In genomic region chr15:32247281-32247680, GRCm38 (mm10) we compare ENCODE assay signal across 13 mouse cellular contexts. TPM values are rescaled to one million over a fixed set of nuclear protein-coding genes. Genes with fewer than 3 reads are reported as not detected.
DNase-seq lines count a peak whose midpoint lies in the region; ATAC-seq and TF ChIP-seq lines count a peak whose summit lies in the region.
"Had no signal": no experiment of that assay in that cellular context is flagged by ENCODE, and none has a peak within 500 bp of the region (broad histone marks: within the 10 kb centered on the region; RNA-seq: fewer than 3 reads in every experiment).

No protein-coding gene starts in this region.

- no peaks in the 10 kb centered on the region for H3K27me3 ChIP-seq in kidney, embryonic 16.5 days (ENCODE audit: insufficient read depth, low read length)
- no peaks in the 10 kb centered on the region for H3K27me3 ChIP-seq in embryonic facial prominence, embryonic 13.5 days
- H3K27me3 ChIP-seq in hindbrain, embryonic 13.5 days = peaks cover 11% of the 10 kb centered on the region; the same call in 1 of the 2 replicates
- H3K27me3 ChIP-seq in midbrain, postnatal 0 days (ENCODE audit: insufficient read depth, low read length) = no peaks in the 10 kb centered on the region; the same call in 1 of the 2 replicates

- H3K27ac ChIP-seq in kidney, embryonic 16.5 days (ENCODE audit: low read length) = no peak overlapping the region
- H3K27ac ChIP-seq in embryonic facial prominence, embryonic 13.5 days = no peak overlapping the region
- no peak overlapping the region for H3K27ac ChIP-seq in hindbrain, embryonic 13.5 days
- no peak overlapping the region for H3K27ac ChIP-seq in midbrain, postnatal 0 days (ENCODE audit: low read depth, low read length)
- H3K27ac ChIP-seq: macrophage had no signal

- no peak overlapping the region; the same call in 1 of the 2 replicates for H3K9ac ChIP-seq in kidney, embryonic 16.5 days (replicated peaks; ENCODE audit: low read length)
- peak overlapping the region; percentile 81; the same call in 1 of the 2 replicates for H3K9ac ChIP-seq in embryonic facial prominence, embryonic 13.5 days
- no peak overlapping the region for H3K9ac ChIP-seq in hindbrain, embryonic 13.5 days
- no peak overlapping the region for H3K9ac ChIP-seq in midbrain, postnatal 0 days (replicated peaks; ENCODE audit: low read length, poor library complexity, severe bottlenecking)

- H3K36me3 ChIP-seq in kidney, embryonic 16.5 days (ENCODE audit: insufficient read depth, low read length) = no peaks in the 10 kb centered on the region
- no peaks in the 10 kb centered on the region for H3K36me3 ChIP-seq in embryonic facial prominence, embryonic 13.5 days
- H3K36me3 ChIP-seq in hindbrain, embryonic 13.5 days = no peaks in the 10 kb centered on the region
- no peaks in the 10 kb centered on the region for H3K36me3 ChIP-seq in midbrain, postnatal 0 days (ENCODE audit: insufficient read depth, low read length)

- TF ChIP-seq CTCF in midbrain, postnatal 0 days (IDR thresholded peaks at IDR 0.05) = no peak

- peak overlapping the region; percentile 96 for H3K4me2 ChIP-seq in kidney, embryonic 16.5 days (replicated peaks; ENCODE audit: low read depth, low read length)
- peak overlapping the region; percentile 89 for H3K4me2 ChIP-seq in embryonic facial prominence, embryonic 13.5 days
- peak overlapping the region; percentile 99 for H3K4me2 ChIP-seq in hindbrain, embryonic 13.5 days
- peak overlapping the region; percentile 100 for H3K4me2 ChIP-seq in midbrain, postnatal 0 days (ENCODE audit: low read depth, low read length, poor library complexity, severe bottlenecking)

- peaks cover 29% of the 10 kb centered on the region for H3K4me1 ChIP-seq in kidney, embryonic 16.5 days (ENCODE audit: insufficient read depth, low read length)
- peaks cover 16% of the 10 kb centered on the region for H3K4me1 ChIP-seq in embryonic facial prominence, embryonic 13.5 days
- peaks cover 19% of the 10 kb centered on the region for H3K4me1 ChIP-seq in hindbrain, embryonic 13.5 days (replicated peaks)
- no peaks in the 10 kb centered on the region for H3K4me1 ChIP-seq in midbrain, postnatal 0 days (ENCODE audit: insufficient read depth, low read length)

- no peak for ATAC-seq in kidney, embryonic 16.5 days (ENCODE audit: low FRiP score, low TSS enrichment)
- ATAC-seq in embryonic facial prominence, embryonic 13.5 days (ENCODE audit: insufficient number of reproducible peaks, insufficient read depth, low FRiP score, low TSS enrichment, low read depth) = no peak
- ATAC-seq in hindbrain, embryonic 13.5 days (ENCODE audit: low FRiP score) = no peak
- ATAC-seq in midbrain, postnatal 0 days (ENCODE audit: low FRiP score) = no peak

- DNase-seq in kidney, adult 9 months = no peak
- DNase-seq in midbrain, postnatal 0 days (ENCODE audit: low spot score) = no peak
- no peak for DNase-seq in MN1 (ENCODE audit: low spot score)
- no peak for DNase-seq in right cerebral cortex, adult 18-20 months
- DNase-seq in layer of hippocampus, postnatal 25 days (ENCODE audit: extremely low spot score in 1 of 2, low spot score in 1 of 2) = no peak
- DNase-seq: adrenal gland, adult 8-10 months; cerebellum, postnatal 10 days; gastrocnemius, postnatal 14 days; right cerebral cortex, postnatal 4 days had no signal

- WGBS in kidney, embryonic 16.5 days = 38% methylated on average over 5 of the region's 5 CpGs
- WGBS in embryonic facial prominence, embryonic 13.5 days = 21% methylated on average over 5 of the region's 5 CpGs
- WGBS in hindbrain, embryonic 13.5 days = 59% methylated on average over 5 of the region's 5 CpGs
- WGBS in midbrain, postnatal 0 days = 61% methylated on average over 5 of the region's 5 CpGs

- no peaks in the 10 kb centered on the region for H3K9me3 ChIP-seq in kidney, embryonic 16.5 days (ENCODE audit: low read length)
- no peaks in the 10 kb centered on the region for H3K9me3 ChIP-seq in embryonic facial prominence, embryonic 13.5 days
- H3K9me3 ChIP-seq in hindbrain, embryonic 13.5 days = no peaks in the 10 kb centered on the region
- no peaks in the 10 kb centered on the region for H3K9me3 ChIP-seq in midbrain, postnatal 0 days (ENCODE audit: low read length)

- H3K4me3 ChIP-seq in kidney, embryonic 16.5 days (ENCODE audit: low read length) = peak overlapping the region; percentile 73
- peak overlapping the region; percentile 73 for H3K4me3 ChIP-seq in embryonic facial prominence, embryonic 13.5 days
- 0 out of 2 replicates have a peak overlapping the region, but pooled peaks have one; percentile 58 for H3K4me3 ChIP-seq in hindbrain, embryonic 13.5 days
- H3K4me3 ChIP-seq in midbrain, postnatal 0 days (ENCODE audit: low read depth, low read length) = no peak overlapping the region

RNA-seq across cellular contexts. Expression of gene Sema5a, which starts 2.7 kb away (rescaled TPM):
- 26.0 and 31.4 TPM in 2 replicates for polyA plus RNA-seq in kidney, embryonic 16.5 days (2015; fragmentation: Nextera tagmentation; extraction: Ambion mirVana)
- 31.8 and 37.9 TPM in 2 replicates for polyA plus RNA-seq in embryonic facial prominence, embryonic 13.5 days (2015; fragmentation: Nextera tagmentation; extraction: Ambion mirVana)
- polyA plus RNA-seq in hindbrain, embryonic 13.5 days (2015; fragmentation: Nextera tagmentation; extraction: Ambion mirVana) = 6.4 and 7.5 TPM in 2 replicates
- 26.0 and 26.5 TPM in 2 replicates for total RNA-seq in midbrain, postnatal 0 days (2014; rRNA removed)
- polyA plus RNA-seq in midbrain, postnatal 0 days (2015; fragmentation: Nextera tagmentation; extraction: Ambion mirVana) = 5.6 and 5.8 TPM in 2 replicates
- total RNA-seq in layer of hippocampus, postnatal 25 days (2021) = 100 to 1,000 TPM in 1 of 2 experiments, 10 to 100 TPM in 1; 83.3 to 107 TPM
- polyA plus RNA-seq: macrophage had no signal
